In the genomic region with DNA sequence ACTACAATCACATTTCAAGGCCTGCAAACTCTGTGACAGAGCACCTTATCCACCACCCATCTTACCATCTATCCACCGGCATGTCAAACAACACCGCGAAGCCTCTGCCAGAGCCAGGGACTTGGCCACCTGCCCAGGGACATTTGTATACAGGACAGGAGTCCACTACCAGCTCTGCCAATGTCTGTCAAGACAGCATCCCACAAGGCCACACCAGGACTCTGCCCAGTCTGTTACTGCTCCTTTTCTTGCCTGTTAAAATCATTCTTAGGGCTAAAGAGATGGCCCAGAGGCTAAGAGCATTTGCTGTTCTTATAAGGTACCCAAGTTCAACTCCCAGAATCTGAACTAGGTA, we compare ENCODE assay signal across 9 mouse cellular contexts. TPM values are rescaled to one million over a fixed set of nuclear protein-coding genes. Genes with fewer than 3 reads are reported as not detected.
DNase-seq lines count a peak whose midpoint lies in the region; ATAC-seq lines count a peak whose summit lies in the region.
"Had no signal": no experiment of that assay in that cellular context is flagged by ENCODE, and none has a peak within 500 bp of the region (broad histone marks: within the 10 kb centered on the region; RNA-seq: fewer than 3 reads in every experiment).

No protein-coding gene starts in this region.

- no peaks in the 10 kb centered on the region for H3K9me3 ChIP-seq in kidney, embryonic 14.5 days (ENCODE audit: control insufficient read depth, low read length)

- H3K4me2 ChIP-seq in kidney, embryonic 14.5 days (replicated peaks; ENCODE audit: low read depth, low read length), result no peak overlapping the region

- H3K36me3 ChIP-seq in kidney, embryonic 14.5 days (ENCODE audit: control insufficient read depth, insufficient read depth, low read length), result no peaks in the 10 kb centered on the region

- intact Hi-C loops in heart, postnatal 36 days (cut with DNase I), result no loop called here

- no peak overlapping the region for H3K4me3 ChIP-seq in kidney, embryonic 14.5 days (ENCODE audit: low read length)

- H3K4me1 ChIP-seq in kidney, embryonic 14.5 days (ENCODE audit: control insufficient read depth, insufficient read depth, low read length), result no peaks in the 10 kb centered on the region

- WGBS in kidney, embryonic 14.5 days, result 60% methylated on average over 3 of the region's 3 CpGs

- peak; percentile 73 for DNase-seq in kidney, adult 18-20 months
- peak; percentile 40 to 62 for DNase-seq in adrenal gland, adult 18-20 months (ENCODE audit: low spot score in 2 of 2)
- DNase-seq in cerebellum, postnatal 14 days, result peak; percentile 81 to 82
- DNase-seq in heart, postnatal 36 days, result peak; percentile 42 to 44
- no peak for DNase-seq in spleen, adult 12 weeks (ENCODE audit: low spot score)
- DNase-seq in spleen, postnatal 4 days (ENCODE audit: low spot score in 2 of 2), result no peak
- DNase-seq in urinary bladder, adult 2 months (ENCODE audit: low spot score), result no peak

- H3K27me3 ChIP-seq in kidney, embryonic 14.5 days (ENCODE audit: control insufficient read depth, insufficient read depth, low read length), result no peaks in the 10 kb centered on the region
- H3K27me3 ChIP-seq: CH12.LX had no signal

- no peak overlapping the region for H3K27ac ChIP-seq in kidney, embryonic 14.5 days (ENCODE audit: low read depth, low read length)

- no peak; the same call in 1 of the 2 replicates for ATAC-seq in kidney, embryonic 14.5 days (ENCODE audit: low FRiP score, low TSS enrichment)

- no peak overlapping the region for H3K9ac ChIP-seq in kidney, embryonic 14.5 days (ENCODE audit: low read depth, low read length)

RNA-seq across cellular contexts. Expression of gene Ryr2, which starts 53.4 kb away (rescaled TPM):
- polyA plus RNA-seq in kidney, embryonic 14.5 days (2014; fragmentation: Nextera tagmentation; extraction: Ambion mirVana), result 0.27 and 0.32 TPM in 2 replicates
- total RNA-seq in adrenal gland, adult 18-20 months (2021), result 10 to 100 TPM; 12.3 to 20.0 TPM
- 1,000 to 10,000 TPM in 1 of 2 experiments, 100 to 1,000 TPM in 1; 988 to 1,013 TPM for total RNA-seq in heart, postnatal 36 days (2021)
- polyA plus RNA-seq in urinary bladder, adult 2 months (2012; rRNA removed), result 1.2 and 2.0 TPM in 2 replicates

Comparison
In these comparisons a context has a peak if more than half of its experiments do, and no peak if none do; other contexts are left out.
1. DNase-seq: peak in kidney, adult 18-20 months (single experiment), adrenal gland, adult 18-20 months (2 of 2), cerebellum, postnatal 14 days (2 of 2) and heart, postnatal 36 days (2 of 2); none in spleen, adult 12 weeks (single experiment), spleen, postnatal 4 days (0 of 2) and urinary bladder, adult 2 months (single experiment).
2. RNA of gene Ryr2, which starts 53.4 kb away (total RNA-seq): 988 to 1,013 TPM in heart, postnatal 36 days; 12.3 to 20.0 TPM in adrenal gland, adult 18-20 months; every median in the first group is over 10 times any median in the second.